Mouse (Mus musculus) MEL (cell line): ENCODE measurements around the gene Gpx5.

Experiments
- CTCF ChIP-seq, 3 experiments: IDR thresholded peaks in 2 of 3; conservative IDR thresholded peaks in 1 of 3; 2 replicates each; pipeline ENCODE4 v1.5.1; 2011 to 2012; ENCODE audit warnings: low read length in 3 of 3, low read depth in 2 of 3, mild to moderate bottlenecking in 2 of 3, improper control_type of control experiment in 1 of 3, inconsistent platforms in 1 of 3, mixed read lengths in 1 of 3, moderate library complexity in 1 of 3; ENCODE audit not compliant: control insufficient read depth in 1 of 3, insufficient read depth in 1 of 3, poor library complexity in 1 of 3, severe bottlenecking in 1 of 3
- E2F4 ChIP-seq: IDR thresholded peaks from 2 replicates; pipeline ENCODE4 v1.6.1; 2011; ENCODE audit warnings: low read depth, low read length, improper control_type of control experiment, borderline replicate concordance
- ELF1 ChIP-seq: IDR thresholded peaks from 2 replicates; pipeline ENCODE4 v1.6.1; 2014; ENCODE audit warnings: low read depth, mild to moderate bottlenecking, inconsistent platforms, low read length, improper control_type of control experiment, moderate library complexity
- EP300 ChIP-seq, 2 experiments: IDR thresholded peaks; 2 replicates each; pipeline ENCODE4 v1.6.1; 2011; ENCODE audit warnings: improper control_type of control experiment in 2 of 2, low read length in 2 of 2, low read depth in 1 of 2, mild to moderate bottlenecking in 1 of 2
- GATA1 ChIP-seq: IDR thresholded peaks from 2 replicates; pipeline ENCODE4 v1.6.1; 2011; ENCODE audit warnings: low read depth, low read length, improper control_type of control experiment
- MYB ChIP-seq: IDR thresholded peaks from 2 replicates; pipeline ENCODE4 v1.6.1; 2011; ENCODE audit warnings: mild to moderate bottlenecking, low read depth, low read length, improper control_type of control experiment
- NRF1 ChIP-seq: IDR thresholded peaks from 2 replicates; pipeline ENCODE4 v1.6.1; 2014; ENCODE audit warnings: low read depth, mild to moderate bottlenecking, inconsistent platforms, low read length, improper control_type of control experiment, moderate library complexity; ENCODE audit not compliant: poor library complexity, insufficient read depth, severe bottlenecking
- SIN3A ChIP-seq: IDR thresholded peaks from 2 replicates; pipeline ENCODE4 v1.6.1; 2012; ENCODE audit warnings: low read length, improper control_type of control experiment, inconsistent platforms
- TBP ChIP-seq: IDR thresholded peaks from 2 replicates; pipeline ENCODE4 v1.8.0; 2011; ENCODE audit warnings: low read depth, low read length, improper control_type of control experiment
- USF1 ChIP-seq: IDR thresholded peaks from 2 replicates; pipeline ENCODE4 v1.6.1; 2014; ENCODE audit warnings: low read depth, mild to moderate bottlenecking, inconsistent platforms, low read length, improper control_type of control experiment, moderate library complexity

DNA sequence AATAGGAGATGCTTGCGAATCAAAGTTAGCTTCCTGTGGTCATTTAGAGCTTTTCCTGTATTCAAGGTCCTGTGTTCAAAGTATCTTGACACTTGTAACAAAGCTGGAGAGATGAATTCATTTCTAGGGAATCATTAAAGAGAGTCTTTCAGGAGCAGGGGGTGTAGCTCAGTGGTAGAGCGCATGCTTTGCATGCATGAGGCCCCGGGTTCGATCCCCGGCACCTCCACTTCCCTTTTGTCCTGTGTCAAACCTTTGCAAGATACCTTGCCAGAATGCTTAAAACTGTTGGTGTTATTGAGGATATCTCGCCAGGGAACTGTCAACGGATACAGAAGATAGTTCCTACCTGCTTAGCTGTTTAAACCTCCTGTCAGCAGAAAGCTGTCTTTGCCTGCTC is 51.7 kb downstream of the Gpx5 start:
- TF ChIP-seq MYB (no peak), ELF1 (peak; percentile 79), SIN3A (no peak; the same call in none of the 2 replicates), TBP (peak; percentile 100), USF1 (no peak), EP300 (IDR thresholded peaks at IDR 0.05; ENCODE audit: low read depth in 1 of 2, low read length in 2 of 2) (no peak), NRF1 (0 out of 2 replicates have a peak, but pooled peaks have one; percentile 20), E2F4 (no peak), CTCF (IDR thresholded peaks at IDR 0.05 in 2 of 3, conservative IDR thresholded peaks at IDR 0.05 in 1 of 3; ENCODE audit: control insufficient read depth in 1 of 3, insufficient read depth in 1 of 3, low read depth in 2 of 3, low read length in 3 of 3, poor library complexity in 1 of 3, severe bottlenecking in 1 of 3) (no peak), GATA1 (peak; percentile 26; the same call in 1 of the 2 replicates)
